Mouse (Mus musculus): Measurements from ENCODE around the gene Rex1bd.

Gene Rex1bd

DNA sequence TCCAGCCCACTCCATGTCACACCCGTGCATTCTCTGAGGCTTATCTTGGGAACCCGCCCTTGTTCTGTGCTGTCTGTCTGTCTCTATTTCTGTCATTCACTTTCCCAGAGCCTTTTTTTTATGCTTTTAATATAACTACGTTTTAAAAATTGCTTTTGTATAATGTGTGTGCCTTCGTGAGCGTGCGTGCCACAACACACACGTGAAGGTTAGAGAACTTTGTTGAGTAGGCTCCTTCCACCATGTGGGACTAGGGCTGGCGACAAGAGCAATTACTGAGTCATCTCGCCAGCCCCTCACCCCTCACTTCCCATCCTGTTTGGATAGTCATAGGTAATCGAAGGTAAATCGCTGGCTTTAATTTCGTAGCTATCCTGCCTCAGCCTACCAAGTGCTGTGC lies 4.0 kb downstream of the Rex1bd start:
- DNase-seq (ENCODE audit: low spot score in 2 of 2), result no peak

DNA sequence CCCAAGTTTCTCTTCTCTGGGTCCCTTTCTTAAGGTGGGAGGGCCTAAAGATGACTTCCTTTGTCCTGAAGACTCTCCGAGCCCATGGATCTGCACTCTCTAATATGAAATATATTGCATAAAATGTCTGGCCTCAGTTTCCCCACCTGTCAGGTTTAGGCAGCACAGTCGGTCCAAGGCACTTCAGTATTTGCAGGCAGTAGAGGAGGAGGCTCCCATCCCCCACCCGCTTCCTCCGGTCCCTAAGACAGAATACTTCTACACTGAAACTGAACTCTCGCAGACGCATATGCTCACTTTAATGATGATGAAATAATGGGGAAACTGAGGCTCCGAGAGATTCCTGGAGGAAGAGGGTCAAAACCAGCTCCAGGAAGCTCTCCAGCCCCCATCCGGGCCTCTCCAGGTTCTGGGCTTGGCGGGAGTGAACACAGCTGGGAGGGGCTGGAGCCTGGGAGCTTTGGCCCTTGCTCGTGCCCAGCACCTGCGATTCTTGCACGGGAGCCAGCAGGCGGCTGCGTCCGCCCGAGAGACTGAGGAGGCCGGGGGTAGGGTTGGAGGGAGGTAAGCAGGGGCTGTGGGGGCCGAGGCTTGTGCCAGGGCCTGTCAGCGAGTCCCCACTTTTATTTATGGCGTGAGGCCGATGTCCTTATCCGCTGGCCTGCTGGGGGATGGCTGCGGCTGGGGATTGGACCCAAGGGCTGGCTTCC lies 4.6 kb downstream of the Rex1bd start:
- DNase-seq (ENCODE audit: low spot score in 2 of 2), result no peak

DNA sequence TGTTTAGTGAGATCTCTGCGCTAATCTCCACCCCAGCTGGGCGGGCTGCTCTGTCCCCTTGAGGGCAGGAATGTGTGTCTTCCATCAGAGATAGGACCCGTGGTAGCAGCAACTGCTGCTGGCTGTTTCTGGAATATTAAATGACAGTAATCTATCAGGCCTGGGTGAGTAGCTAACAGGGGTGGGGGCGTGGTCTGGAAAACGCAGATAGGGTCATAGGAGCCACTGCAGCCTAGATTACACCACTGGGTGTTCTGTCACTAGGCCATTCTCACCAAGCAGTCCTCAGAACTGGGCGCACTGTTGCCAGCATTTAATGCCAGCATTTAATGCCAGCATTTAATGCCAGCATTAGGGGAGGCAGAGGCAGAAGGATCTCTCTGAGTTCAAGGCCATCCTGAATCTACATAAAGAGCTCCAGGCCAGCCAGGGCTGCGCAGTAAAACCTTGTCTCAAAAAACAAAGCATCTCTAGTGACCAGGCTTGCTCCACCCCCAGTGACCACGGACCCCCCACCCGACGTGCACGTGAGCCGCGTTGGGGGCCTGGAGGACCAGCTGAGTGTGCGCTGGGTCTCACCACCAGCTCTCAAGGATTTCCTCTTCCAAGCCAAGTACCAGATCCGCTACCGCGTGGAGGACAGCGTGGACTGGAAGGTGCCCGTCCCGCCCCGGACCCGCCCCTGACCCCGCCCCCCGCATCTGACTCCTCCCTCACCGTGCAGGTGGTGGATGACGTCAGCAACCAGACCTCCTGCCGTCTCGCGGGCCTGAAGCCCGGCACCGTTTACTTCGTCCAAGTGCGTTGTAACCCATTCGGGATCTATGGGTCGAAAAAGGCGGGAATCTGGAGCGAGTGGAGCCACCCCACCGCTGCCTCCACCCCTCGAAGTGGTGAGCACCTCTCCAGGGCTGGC lies 5.9 kb downstream of the Rex1bd start:
- peak in 1 of 2 experiments; percentile 45 for DNase-seq (ENCODE audit: low spot score in 2 of 2)

- DNase-seq (ENCODE audit: low spot score in 2 of 2), result no peak
These were observed 10.8 kb downstream of the Rex1bd start for GRCm38 (mm10) chr8:70495771-70496062.

GRCm38 (mm10) chr8:70495001-70495770 lies 11.4 kb downstream of the Rex1bd start:
- DNase-seq (ENCODE audit: low spot score in 2 of 2), result no peak

- peak in 1 of 2 experiments; percentile 32 for DNase-seq (ENCODE audit: low spot score in 2 of 2)
These were observed 12.1 kb downstream of the Rex1bd start for GRCm38 (mm10) chr8:70494416-70494945.

DNA sequence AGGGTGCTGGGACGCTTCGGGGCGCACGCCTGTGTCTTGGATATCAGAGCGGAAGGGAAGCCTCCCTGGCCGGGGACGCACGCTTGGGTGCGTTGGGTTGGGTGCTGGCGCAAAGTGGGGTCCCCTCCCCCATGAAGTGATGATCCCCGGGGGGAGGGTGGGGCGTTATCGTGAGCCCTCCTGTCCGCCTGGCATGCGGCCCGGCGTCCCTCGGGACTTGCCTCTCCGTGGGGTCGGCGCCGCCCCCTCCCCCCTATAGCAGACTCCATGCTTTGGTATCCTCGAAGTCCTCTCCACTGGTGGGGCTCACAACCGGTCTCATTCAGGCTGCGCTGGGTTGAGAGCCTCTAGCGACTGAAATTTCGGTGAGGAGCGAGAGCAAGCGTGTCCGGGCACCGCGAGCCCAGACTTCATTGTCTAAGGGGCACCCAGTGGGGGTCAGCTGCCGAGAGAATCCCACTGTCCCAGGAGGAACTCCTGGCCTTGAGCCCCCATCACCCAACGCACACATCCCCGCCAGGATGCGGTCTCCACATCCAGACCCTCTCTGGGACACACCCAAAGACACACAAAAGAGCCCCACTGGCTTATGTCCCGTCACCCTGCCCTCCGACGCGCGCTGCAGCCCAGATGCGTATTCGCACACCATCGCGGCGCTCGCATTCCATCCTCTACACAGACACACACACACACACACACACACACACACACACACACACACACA lies 12.7 kb downstream of the Rex1bd start:
- DNase-seq (ENCODE audit: low spot score in 2 of 2), result no peak

DNA sequence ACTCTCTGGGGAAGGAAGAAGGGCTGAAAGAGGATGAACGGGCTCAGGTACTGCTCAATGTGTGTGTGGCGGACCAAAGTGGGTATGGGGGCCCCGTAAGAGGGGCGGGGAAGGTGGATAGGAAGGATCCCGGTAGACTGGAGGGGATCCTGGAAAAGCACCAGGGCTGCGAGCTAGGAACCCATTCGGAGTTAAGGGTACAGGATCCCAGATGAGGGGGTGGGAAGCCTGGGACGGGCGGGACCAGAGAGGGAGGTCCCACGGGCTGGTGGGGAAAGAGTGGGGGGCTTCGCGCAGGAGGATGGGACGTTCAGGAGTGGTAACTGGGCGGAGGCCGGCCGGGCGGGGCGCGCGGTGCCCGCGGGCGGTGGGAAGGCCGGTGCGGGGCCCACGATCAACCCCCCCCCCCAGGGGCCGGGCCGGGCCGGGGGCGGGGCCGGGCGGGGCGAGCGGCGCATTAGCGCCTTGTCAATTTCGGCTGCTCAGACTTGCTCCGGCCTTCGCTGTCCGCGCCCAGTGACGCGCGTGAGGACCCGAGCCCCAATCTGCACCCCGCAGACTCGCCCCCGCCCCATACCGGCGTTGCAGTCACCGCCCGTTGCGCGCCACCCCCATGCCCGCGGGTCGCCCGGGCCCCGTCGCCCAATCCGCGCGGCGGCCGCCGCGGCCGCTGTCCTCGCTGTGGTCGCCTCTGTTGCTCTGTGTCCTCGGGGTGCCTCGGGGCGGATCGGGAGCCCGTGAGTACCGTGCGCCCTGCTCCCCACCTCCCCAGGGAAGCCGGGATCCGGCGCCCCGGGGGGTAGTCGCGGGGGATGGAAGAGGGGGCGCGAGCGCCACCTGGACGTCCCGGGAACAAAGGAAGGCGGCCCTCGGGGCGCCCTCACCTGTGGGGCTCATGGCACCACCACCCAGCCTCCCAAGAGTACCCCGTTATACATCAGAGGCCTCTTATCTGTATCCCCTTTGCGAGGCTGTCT lies 13.6 kb downstream of the Rex1bd start, which contains the start of gene Crlf1:
Gene Crlf1 (plus strand): TSS at position 495 of the 977 bp plus-strand sequence.
- no peak for DNase-seq (ENCODE audit: low spot score in 2 of 2)

GRCm38 (mm10) chr8:70490880-70491495 lies 15.6 kb downstream of the Rex1bd start:
- DNase-seq (ENCODE audit: low spot score in 2 of 2), result no peak

DNA sequence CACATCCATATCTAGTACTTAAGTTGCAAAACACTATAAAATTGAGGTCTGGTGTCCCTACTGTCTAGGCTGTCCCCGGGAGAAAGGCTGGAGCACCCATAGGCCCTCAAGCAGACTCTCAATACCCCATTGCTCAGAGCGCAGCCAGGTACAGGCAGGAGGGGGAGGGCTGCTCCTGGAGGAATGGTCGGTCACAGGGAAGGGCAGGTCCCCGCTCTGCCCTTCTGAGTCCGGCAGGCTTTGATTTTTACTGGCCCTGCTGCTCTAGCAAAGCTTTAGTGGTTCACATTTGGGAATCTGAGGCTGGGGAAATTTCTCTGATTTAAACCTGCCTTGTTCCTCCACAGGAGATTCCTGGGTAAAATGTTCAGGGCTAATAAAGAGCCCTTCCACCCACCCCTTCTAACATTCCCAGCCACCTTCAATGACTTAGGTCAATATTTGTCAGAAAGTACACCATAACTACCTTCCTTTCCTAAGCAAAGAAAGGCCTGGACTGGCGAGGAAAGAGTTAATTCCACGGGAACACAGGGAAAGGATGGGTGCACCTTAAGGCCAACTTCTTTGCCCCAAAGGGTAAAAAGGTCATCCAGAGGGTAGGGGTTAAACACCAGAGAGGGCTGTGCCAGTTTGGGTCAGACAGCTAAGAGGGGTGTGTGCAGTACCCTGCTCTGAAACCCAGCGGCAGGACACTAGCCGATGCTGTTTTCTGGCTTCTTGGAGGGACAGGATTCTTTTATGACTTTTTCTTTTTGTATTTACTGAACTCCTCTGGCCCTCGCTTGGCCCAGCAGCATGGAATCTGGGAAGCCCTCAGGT lies 16.3 kb downstream of the Rex1bd start:
- no peak for DNase-seq (ENCODE audit: low spot score in 2 of 2)

DNA sequence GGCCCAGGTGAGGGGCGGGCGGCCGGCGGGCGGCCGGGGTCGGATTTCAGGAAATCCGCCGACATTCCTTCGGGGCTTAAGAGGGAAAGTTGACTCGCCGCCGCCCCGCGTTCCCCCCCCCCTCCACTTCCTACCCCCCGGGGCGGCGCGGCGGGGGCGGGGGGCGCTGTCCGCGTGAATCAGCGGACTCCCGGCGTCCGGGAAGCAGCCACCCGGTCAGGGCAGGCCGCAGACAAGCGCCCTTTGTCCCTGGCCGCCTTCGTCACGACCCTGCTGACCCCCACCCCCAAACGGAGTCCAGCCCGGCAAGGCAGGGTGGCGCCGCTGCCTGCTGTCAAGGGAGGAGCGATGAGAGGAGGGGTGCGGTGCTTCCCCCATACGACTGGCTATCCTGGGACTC lies 17.0 kb downstream of the Rex1bd start:
- no peak for DNase-seq (ENCODE audit: low spot score in 2 of 2)

- no peak for DNase-seq (ENCODE audit: low spot score in 2 of 2)
These were observed 17.6 kb downstream of the Rex1bd start for GRCm38 (mm10) chr8:70488931-70489470.

- no peak for DNase-seq (ENCODE audit: low spot score in 2 of 2)
These were observed 18.4 kb downstream of the Rex1bd start for GRCm38 (mm10) chr8:70487993-70488796.

DNA sequence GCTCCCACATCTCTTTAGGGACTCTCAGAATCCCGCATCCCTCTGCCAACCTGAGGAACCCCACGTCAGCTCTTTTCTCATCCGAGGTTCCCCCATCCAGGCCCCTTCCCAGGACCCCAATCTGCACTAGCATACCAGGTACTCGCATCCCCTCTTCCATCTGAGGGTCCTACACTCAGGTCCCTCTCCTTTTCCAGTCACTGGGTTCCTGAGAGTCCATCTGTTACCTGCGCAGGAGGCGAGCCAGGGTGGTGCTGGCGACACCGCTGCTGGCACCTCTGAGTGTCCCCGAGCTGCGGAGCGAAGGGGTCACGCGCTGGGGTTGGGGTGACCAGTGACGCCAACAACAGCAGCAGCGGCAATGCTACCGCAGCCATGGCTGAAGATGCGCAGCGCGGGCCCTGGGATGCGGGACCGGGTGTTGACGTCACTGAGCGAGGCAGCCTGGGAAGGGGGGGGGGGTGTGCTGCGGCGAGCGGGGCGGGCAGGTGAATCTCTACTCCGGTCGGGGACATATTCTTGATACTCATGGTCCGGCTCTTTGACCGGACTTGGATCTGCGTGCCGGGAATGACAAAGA lies 19.5 kb downstream of the Rex1bd start, which contains the start of gene Tmem59l:
Gene Tmem59l (minus strand): TSS at position 418 of the 580 bp plus-strand sequence.
- no peak for DNase-seq (ENCODE audit: low spot score in 2 of 2)

DNA sequence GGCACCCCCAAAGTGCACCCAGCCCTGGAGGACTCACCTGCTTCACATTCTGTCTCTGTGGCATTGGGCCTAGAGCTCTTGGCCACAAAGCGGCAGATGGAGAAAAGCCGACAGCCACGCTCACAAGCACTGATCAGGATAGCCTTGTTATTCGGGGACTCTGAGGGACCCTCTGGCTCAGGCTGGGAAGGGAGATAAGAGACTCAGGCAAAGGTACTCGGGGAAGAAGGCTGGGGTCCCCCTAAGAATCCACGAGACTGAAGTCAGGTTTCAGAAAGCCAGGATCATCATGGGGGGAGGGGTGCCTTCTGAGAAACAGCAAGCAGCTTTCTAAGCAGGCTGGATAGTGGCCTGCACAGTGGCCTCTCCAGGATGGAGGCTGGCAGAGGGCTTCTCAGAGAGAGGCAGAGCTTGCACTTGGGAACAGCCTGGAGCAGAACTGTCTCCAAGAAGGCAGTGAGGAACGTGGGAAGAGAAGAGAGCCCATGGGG lies 20.3 kb downstream of the Rex1bd start:
- no peak for DNase-seq (ENCODE audit: low spot score in 2 of 2)

GRCm38 (mm10) chr8:70482943-70483342 lies 23.6 kb downstream of the Rex1bd start:
- DNase-seq (ENCODE audit: low spot score in 2 of 2), result no peak

- no peak for DNase-seq (ENCODE audit: low spot score in 2 of 2)
These were observed 24.6 kb downstream of the Rex1bd start for GRCm38 (mm10) chr8:70481908-70482307.

Data from spleen, postnatal 36 days (tissue).